Mouse (Mus musculus) spleen, embryonic (tissue): Measurements from ENCODE around the gene Raet1e.
"Not testable (repeated sequence)": the region's sequence is repeated elsewhere in the genome, so short reads cannot be mapped to it uniquely, and the experiment has no call there.

Experiments
- CTCF ChIA-PET: fragments of 350-600 bp; sonication (Branson Sonifier 250); formaldehyde crosslinking; loops from one replicate; lab custom pipeline; 2022; lab: Charles Lee

Raet1e gene

DNA sequence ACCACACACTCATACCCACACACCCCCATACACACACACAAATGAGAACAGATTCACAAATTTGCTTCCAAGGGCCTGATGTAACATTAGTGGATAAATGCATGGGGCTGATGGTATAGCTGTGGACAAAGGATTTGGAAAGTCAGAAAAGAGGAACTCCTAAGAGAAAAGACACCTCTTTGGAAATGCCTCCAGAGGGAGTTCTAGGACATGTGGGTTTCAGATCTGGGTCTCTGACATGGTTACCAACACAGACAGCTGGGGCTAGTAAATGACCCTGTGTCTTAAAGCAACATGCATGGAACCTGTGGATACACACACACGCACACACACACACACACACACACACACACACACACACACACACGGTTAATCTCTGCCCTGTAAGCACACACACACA lies 202.6 kb downstream of the Raet1e start:
- CTCF ChIA-PET: interaction anchor here (0.6 kb wide), 1 partner anchor 60 kb away, joined by 3 read pairs; no protein-coding TSS in a partner anchor

DNA sequence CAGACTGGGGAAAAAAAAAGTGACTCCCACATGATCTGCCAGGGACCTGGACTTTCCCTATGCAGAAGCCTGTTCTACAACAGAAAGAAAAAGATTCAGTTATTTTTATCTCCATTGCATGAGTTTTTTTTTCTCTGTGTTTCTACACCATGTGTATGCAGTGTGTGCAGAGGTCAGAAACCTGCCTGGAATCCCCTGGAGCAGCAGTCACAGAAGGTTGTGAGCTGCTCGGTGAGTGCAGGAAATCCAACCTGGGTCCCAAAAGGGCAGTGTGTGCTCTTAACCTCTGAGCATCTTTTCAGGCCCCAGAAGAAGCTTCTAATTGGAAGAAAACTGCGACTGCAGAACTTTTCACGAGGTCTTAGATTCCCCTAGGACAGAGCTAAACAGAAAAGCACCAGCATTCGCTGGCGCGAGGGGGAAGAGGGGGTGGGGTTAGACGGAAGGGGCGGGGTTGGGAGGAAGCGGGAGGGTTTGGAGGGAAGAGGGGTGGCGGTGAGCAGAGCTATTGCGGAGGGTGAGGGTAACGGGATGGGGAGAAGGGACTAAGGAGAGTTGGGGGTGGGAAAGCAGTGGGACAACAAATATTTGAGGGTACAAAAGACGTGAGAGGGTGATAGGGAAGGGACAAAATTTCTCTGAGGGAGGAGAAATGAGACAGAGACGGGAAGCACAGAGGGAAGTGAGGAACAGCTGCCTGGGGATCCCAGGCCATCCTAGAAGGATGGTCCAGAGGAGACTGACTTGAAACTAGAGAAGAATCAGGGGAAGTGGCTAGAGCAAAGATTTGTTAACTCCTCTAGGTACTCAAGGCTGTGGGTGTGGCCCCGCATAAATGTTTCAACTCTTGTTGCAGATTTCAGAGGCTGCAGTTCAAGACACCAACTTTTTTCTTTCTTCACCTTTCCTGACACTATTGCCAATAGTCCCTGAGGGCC lies 203.3 kb downstream of the Raet1e start:
- CTCF ChIA-PET: not testable (repeated sequence)

DNA sequence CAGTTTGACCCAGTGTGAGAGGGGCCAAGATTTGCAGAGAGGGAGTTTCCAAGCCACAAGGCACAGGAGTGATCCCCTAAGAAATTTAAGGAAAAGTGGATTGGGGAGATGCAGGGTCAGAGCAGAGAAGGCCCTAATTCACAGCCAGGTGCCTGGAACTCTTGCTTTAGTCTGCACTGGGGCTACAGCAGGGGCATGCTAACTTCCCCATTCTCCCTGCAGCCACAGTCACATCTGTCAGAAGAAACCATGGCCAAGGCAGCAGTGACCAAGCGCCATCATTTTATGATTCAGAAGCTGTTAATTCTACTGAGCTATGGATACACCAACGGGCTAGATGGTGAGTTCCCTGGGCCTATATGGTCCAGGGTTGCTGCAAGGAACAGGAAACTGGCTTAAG lies 204.1 kb downstream of the Raet1e start:
- CTCF ChIA-PET: not testable (repeated sequence)

DNA sequence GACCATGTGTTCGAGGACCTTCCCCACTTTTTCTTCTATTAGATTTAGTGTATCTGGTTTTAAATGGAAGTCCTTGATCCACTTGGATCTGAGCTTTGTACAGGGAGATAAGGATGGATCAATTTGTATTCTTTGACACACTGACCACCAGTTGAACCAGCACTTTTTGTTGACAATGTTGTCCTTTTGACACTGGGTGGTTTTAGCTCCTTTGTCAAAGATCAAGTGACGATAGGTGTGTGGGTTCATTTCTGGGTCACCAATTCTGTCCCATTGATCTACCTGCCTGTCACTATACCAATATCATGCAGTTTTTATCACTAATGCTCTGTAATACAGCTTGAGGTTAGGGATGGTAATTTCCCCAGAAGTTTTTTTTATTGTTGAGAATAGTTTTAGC lies 206.5 kb downstream of the Raet1e start:
- CTCF ChIA-PET: not testable (repeated sequence)

DNA sequence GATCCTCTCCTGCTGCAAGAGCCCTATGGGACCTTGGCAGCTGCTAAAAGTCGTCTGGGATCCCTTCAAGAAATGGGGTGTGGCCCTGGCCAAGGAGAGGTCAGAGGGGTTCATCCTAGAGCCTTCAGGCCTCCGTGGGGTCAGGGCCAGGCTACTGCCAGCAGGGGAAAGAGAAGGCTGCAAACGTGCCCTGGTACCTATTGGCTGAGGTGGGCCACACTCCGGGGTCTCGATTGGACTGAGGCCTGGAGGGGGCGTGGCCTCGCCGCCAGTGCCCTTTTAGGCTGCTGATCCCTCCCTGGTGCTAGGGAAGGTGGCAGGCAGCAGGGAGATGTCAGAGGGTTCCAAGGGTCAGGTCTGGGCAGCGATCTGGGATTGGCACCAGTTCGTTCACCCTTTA lies 222.9 kb downstream of the Raet1e start:
- CTCF ChIA-PET: not testable (repeated sequence)

DNA sequence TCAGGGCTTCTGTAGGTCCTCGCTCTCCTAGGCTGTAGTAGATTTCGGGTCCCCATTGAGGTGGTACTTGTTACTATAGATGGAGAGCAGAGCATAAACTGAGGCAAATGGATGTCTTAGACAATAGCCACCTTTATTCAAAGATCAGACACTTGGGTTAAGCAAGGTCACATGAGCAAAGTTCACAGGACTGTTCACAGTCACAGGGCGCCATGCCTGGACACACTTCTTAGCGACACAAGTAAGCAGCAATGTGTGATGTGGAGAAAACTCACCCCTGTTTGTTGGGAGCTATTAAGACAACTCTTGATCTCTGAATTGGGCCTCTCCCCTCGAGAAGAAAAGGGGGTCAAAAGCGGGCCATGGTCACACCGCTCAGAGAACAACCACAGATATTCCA lies 231.8 kb downstream of the Raet1e start:
- CTCF ChIA-PET: not testable (repeated sequence)

DNA sequence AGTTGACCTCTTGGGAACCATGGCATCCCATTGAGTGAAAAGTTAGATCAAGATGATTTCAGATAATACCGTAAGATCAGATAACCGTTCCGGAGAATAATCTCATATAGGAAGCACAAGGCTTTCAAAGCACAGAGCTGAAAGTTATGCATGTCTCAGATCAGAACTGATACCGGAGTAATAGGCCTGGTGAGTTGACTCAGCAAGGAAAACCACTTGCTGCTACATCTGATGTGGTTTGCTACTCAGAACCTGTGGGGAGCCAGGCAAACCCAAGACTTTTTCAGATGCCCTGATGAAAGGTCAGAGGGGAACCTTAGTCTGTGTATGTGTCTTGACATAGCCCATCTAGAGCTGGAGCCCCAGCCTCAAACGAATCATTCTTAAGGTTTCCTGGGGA lies 233.2 kb downstream of the Raet1e start:
- CTCF ChIA-PET: not testable (repeated sequence)

DNA sequence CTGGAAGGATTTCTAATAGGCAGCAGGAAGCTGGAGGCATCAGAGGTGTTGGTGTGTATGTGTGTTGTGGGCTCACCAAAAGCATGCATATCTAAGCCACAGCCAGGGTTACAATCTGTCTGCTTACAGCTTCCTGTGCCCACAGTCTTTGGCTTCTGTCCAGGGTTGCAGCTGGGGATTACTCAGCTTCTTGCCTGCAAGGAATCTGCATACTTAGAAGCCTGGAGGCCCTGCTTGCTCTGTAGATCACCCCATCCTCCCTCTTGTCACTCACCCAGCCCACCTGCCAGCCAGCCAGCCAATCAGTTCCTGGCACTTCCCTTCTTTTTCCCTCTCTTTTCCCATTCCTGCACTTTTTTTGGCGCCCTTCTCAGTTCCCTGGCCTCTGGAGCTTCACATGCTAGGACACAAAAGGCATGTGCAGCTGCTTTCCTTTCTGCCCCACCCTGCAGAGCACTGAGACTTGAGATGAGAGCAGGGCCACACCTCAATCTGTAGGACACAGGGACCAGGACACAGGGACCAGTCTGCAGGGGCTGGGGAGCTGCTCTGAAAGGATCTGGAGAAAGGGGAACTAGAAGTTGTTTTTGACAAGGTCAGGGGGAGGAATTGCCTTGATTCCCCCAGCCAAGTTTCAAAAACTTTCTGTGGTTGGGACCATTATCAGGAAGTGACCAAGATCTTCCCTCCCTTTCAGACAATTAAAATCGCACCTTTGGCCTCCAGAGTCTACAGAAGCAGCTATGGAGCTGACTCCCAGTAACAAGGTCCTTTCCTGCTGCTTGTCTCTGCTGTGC lies 234.9 kb downstream of the Raet1e start:
- CTCF ChIA-PET: not testable (repeated sequence)

DNA sequence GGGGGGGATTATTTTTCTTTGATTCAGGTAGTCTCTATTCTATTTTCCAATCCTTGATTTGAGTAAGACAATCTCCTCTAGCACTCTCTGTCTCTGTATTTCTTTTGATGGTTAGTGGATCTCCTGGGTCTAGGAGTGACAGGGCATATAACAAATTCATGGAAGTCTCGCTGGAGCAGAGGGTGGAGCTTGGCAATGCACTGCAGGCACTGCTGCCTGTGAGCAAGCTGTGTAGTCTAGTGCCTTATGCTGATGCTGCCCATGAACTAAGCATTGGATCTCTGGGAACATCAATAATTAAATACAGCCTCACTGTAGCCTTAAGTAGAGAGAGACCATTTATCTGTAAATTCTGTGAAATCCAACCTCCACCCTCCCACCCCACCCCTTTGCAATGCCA lies 238.3 kb downstream of the Raet1e start:
- CTCF ChIA-PET: not testable (repeated sequence)

DNA sequence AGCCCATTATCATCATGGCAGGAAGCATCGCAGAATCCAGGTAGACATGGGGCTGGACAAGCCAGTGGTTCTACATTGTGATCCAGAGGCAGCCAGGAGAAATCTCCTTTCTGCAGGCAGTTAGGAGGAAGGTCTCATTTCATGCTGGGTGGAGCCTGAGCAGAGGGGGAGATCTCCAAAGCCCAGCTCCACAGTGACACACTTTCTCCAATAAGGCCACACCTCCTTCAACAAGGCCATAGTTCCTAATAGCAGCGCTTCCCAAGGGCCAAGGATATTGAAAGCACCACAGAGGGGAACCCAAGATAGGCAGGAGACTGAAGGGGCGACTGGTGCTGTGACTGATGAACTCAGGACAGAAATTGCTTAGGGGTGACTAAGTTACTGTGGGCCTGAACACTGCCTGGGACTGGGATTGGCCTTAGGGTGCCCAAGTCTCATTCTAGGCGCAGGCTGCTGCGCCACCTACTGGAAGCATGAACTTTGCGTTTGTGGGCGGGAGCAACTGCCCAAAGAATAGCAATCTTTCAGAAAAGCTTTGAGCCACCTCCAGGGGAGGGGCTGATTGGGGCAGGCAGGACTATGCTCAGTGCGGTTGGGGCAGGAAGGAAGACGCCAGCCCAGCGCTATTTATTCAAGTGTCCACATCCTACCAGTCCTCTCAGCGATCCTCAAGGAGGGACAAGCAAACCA lies 244.0 kb downstream of the Raet1e start:
- CTCF ChIA-PET: not testable (repeated sequence)

DNA sequence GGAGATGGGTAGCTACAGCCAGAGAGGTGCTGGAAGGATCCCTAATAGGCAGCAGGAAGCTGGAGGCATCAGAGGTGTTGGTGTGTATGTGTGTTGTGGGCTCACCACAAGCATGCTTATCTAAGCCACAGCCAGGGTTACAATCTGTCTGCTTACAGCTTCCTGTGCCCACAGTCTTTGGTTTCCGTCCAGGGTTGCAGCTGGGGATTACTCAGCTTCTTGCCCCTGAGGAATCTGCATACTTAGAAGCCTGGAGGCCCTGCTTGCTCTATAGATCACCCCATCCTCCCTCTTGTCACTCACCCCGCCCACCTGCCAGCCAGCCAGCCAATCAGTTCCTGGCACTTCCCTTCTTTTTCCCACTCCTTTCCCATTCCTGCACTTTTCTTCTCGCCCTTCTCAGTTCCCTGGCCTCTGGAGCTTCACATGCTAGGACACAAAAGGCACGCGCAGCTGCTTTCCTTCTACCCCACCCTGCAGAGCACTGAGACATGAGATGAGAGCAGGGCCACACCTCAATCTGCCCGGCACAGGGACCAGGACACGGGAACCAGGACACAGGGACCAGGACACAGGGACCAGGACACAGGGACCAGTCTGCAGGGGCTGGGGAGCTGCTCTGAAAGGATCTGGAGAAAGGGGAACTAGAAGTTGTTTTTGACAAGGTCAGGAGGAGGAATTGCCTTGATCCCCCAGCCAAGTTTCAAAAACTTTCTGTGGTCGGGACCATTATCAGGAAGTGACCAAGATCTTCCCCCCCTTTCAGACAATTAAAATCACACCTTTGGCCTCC lies 255.5 kb downstream of the Raet1e start:
- CTCF ChIA-PET: not testable (repeated sequence)
